8 mouse cellular contexts compared by ENCODE assay signal in the genomic region with DNA sequence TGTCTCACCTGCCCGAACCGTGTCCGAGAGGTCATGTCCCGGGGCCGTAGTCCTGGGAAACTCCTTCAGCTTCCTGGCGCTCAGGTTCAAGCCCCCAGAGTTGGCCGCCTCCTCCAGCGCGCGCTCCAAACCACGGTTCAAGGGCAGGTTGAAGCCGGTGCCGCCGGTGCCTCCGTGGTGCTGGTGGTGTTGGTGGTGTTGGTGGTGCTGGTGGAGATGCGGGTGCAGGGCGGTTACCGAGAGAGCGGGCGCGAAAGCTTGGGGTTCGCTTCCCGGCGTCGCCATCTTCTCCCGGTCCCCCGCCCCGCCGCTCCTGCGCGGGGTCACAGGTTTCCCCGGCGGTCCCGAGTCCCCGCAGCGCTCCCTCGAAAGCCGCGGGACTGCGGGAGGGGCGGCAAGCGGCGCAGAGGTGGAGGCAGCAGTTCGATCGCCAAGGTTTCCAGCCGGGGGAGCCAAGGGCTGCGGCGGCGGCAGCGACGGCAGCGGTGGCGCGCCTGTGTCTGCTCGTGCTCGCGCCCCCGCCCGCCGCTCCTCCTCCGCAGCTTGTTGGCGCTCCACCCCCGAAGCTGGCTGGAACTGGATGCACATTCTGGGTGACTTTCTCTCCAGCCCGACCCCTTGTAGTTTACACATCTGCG. TPM values are rescaled to one million over a fixed set of nuclear protein-coding genes. Genes with fewer than 3 reads are reported as not detected.
DNase-seq lines count a peak whose midpoint lies in the region; ATAC-seq and TF ChIP-seq lines count a peak whose summit lies in the region.

A gene (minus strand): TSS at position 501 of the 638 bp plus-strand sequence.

- peak within 1 kb of the TSS; percentile 87 for H3K9ac ChIP-seq in embryonic facial prominence, embryonic 11.5 days (replicated peaks; ENCODE audit: low read length)
- H3K9ac ChIP-seq in limb, embryonic 14.5 days (ENCODE audit: low read depth, low read length, severe bottlenecking): peak within 1 kb of the TSS; percentile 85
- H3K9ac ChIP-seq in midbrain, embryonic 16.5 days (ENCODE audit: low read depth, low read length): peak within 1 kb of the TSS; percentile 97

- no peaks in the 10 kb centered on the region for H3K27me3 ChIP-seq in embryonic facial prominence, embryonic 11.5 days (ENCODE audit: control insufficient read depth, insufficient read depth, low read length)
- no peaks in the 10 kb centered on the region for H3K27me3 ChIP-seq in kidney, adult 2 months (replicated peaks; ENCODE audit: control insufficient read depth, insufficient read depth, low read length)
- no peaks in the 10 kb centered on the region for H3K27me3 ChIP-seq in limb, embryonic 14.5 days (ENCODE audit: control insufficient read depth, insufficient read depth, low read length)
- no peaks in the 10 kb centered on the region for H3K27me3 ChIP-seq in midbrain, embryonic 16.5 days (ENCODE audit: control insufficient read depth, insufficient read depth, low read depth, low read length)
- no peaks in the 10 kb centered on the region for H3K27me3 ChIP-seq in spleen, adult 2 months (ENCODE audit: control insufficient read depth, insufficient read depth, low read length)

- ATAC-seq in embryonic facial prominence, embryonic 11.5 days (replicated peaks; ENCODE audit: insufficient number of reproducible peaks, low FRiP score, low TSS enrichment, low read depth): peak; percentile 39
- peak; percentile 78 for ATAC-seq in limb, embryonic 14.5 days (ENCODE audit: low FRiP score, low read depth)
- peak; percentile 80 for ATAC-seq in midbrain, embryonic 16.5 days

- no peaks in the 10 kb centered on the region for H3K9me3 ChIP-seq in embryonic facial prominence, embryonic 11.5 days (replicated peaks; ENCODE audit: control insufficient read depth, low read length)
- H3K9me3 ChIP-seq in limb, embryonic 14.5 days (ENCODE audit: control insufficient read depth, low read length): no peaks in the 10 kb centered on the region
- H3K9me3 ChIP-seq in midbrain, embryonic 16.5 days (replicated peaks; ENCODE audit: control insufficient read depth, low read length, poor library complexity, severe bottlenecking): no peaks in the 10 kb centered on the region

- H3K4me3 ChIP-seq in embryonic facial prominence, embryonic 11.5 days (ENCODE audit: low read depth, low read length): peak within 1 kb of the TSS; percentile 90
- H3K4me3 ChIP-seq in kidney, adult 2 months (ENCODE audit: insufficient read depth, low read depth, low read length): peak within 1 kb of the TSS; percentile 87
- peak within 1 kb of the TSS; percentile 81 for H3K4me3 ChIP-seq in limb, embryonic 14.5 days (replicated peaks; ENCODE audit: low read length)
- peak within 1 kb of the TSS; percentile 98 for H3K4me3 ChIP-seq in midbrain, embryonic 16.5 days (ENCODE audit: low read depth, low read length)
- H3K4me3 ChIP-seq in spleen, adult 2 months (ENCODE audit: extremely low read depth, insufficient read depth, insufficient read length): peak within 1 kb of the TSS; percentile 84

- no peaks in the 10 kb centered on the region for H3K36me3 ChIP-seq in embryonic facial prominence, embryonic 11.5 days (replicated peaks; ENCODE audit: control insufficient read depth, insufficient read depth, low read depth, low read length)
- H3K36me3 ChIP-seq in kidney, adult 2 months (ENCODE audit: control insufficient read depth, insufficient read depth, low read length): no peaks in the 10 kb centered on the region
- H3K36me3 ChIP-seq in limb, embryonic 14.5 days (ENCODE audit: control insufficient read depth, insufficient read depth, low read length): no peaks in the 10 kb centered on the region
- peaks cover under 1% of the 10 kb centered on the region; the same call in 1 of the 2 replicates for H3K36me3 ChIP-seq in midbrain, embryonic 16.5 days (ENCODE audit: control insufficient read depth, insufficient read depth, low read length)
- H3K36me3 ChIP-seq in spleen, adult 2 months (ENCODE audit: control insufficient read depth, insufficient read depth, low read length): no peaks in the 10 kb centered on the region

- WGBS in embryonic facial prominence, embryonic 11.5 days: under 1% methylated on average over 54 of the region's 65 CpGs
- under 1% methylated on average over 64 of the region's 65 CpGs for WGBS in kidney, adult 2 months
- WGBS in limb, embryonic 14.5 days: under 1% methylated on average over 52 of the region's 65 CpGs
- under 1% methylated on average over 54 of the region's 65 CpGs for WGBS in midbrain, embryonic 16.5 days
- under 1% methylated on average over 65 of the region's 65 CpGs for WGBS in spleen, adult 2 months

- DNase-seq in 3134 (ENCODE audit: extremely low read depth, insufficient read length, low spot score): peak; percentile 78
- DNase-seq in adrenal gland, postnatal 25 days: peak; percentile 85
- DNase-seq in embryonic facial prominence, embryonic 11.5 days (ENCODE audit: low spot score): peak; percentile 86
- peak; percentile 90 to 91 for DNase-seq in heart, adult 18-20 months
- peak; percentile 91 for DNase-seq in kidney, adult 2 months
- peak; percentile 90 for DNase-seq in limb, embryonic 14.5 days (ENCODE audit: low spot score)
- peak; percentile 63 to 81 for DNase-seq in spleen, adult 2 months (ENCODE audit: low read depth in 1 of 2, low spot score in 2 of 2)

- no peak for TF ChIP-seq CTCF in kidney, adult 2 months (conservative IDR thresholded peaks at IDR 0.05; ENCODE audit: insufficient read depth, insufficient read length, low read depth, low read length)
- no peak for TF ChIP-seq CTCF in spleen, adult 2 months (IDR thresholded peaks at IDR 0.05; ENCODE audit: extremely low read depth, insufficient read depth, insufficient read length, insufficient replicate concordance)

- peak within 1 kb of the TSS; percentile 65 for H3K27ac ChIP-seq in embryonic facial prominence, embryonic 11.5 days (replicated peaks; ENCODE audit: low read depth, low read length)
- H3K27ac ChIP-seq in kidney, adult 2 months (ENCODE audit: insufficient read depth, low read depth, low read length): peak within 1 kb of the TSS; percentile 63
- H3K27ac ChIP-seq in limb, embryonic 14.5 days (replicated peaks; ENCODE audit: low read depth, low read length): peak within 1 kb of the TSS; percentile 79
- peak within 1 kb of the TSS; percentile 96 for H3K27ac ChIP-seq in midbrain, embryonic 16.5 days (ENCODE audit: low read length)
- H3K27ac ChIP-seq in spleen, adult 2 months (ENCODE audit: insufficient read depth, low read length): peak within 1 kb of the TSS; percentile 99

- peak within 1 kb of the TSS; percentile 85 for H3K4me2 ChIP-seq in embryonic facial prominence, embryonic 11.5 days (ENCODE audit: low read depth, low read length)
- peak within 1 kb of the TSS; percentile 58 for H3K4me2 ChIP-seq in limb, embryonic 14.5 days (replicated peaks; ENCODE audit: low read depth, low read length, severe bottlenecking)
- H3K4me2 ChIP-seq in midbrain, embryonic 16.5 days (ENCODE audit: low read length): peak within 1 kb of the TSS; percentile 92

- 0 out of 2 replicates have a peak, but pooled peaks cover 2% of the 10 kb centered on the region for H3K4me1 ChIP-seq in embryonic facial prominence, embryonic 11.5 days (ENCODE audit: control insufficient read depth, insufficient read depth, low read length)
- H3K4me1 ChIP-seq in kidney, adult 2 months (ENCODE audit: control insufficient read depth, insufficient read depth, low read length): peaks cover 12% of the 10 kb centered on the region; the same call in 1 of the 2 replicates
- 0 out of 2 replicates have a peak, but pooled peaks cover 5% of the 10 kb centered on the region for H3K4me1 ChIP-seq in limb, embryonic 14.5 days (ENCODE audit: control insufficient read depth, insufficient read depth, low read length)
- H3K4me1 ChIP-seq in midbrain, embryonic 16.5 days (ENCODE audit: control insufficient read depth, insufficient read depth, low read length): peaks cover 29% of the 10 kb centered on the region
- H3K4me1 ChIP-seq in spleen, adult 2 months (ENCODE audit: control insufficient read depth, insufficient read depth, insufficient read length): peaks cover 16% of the 10 kb centered on the region; the same call in 1 of the 2 replicates

- peak; percentile 8 for TF ChIP-seq POLR2A in kidney, adult 2 months (IDR thresholded peaks at IDR 0.05; ENCODE audit: low read depth, low read length)
- no peak for TF ChIP-seq POLR2A in limb, embryonic 14.5 days (IDR thresholded peaks at IDR 0.05; ENCODE audit: borderline replicate concordance, extremely low read depth, insufficient read depth, insufficient read length)
- peak; percentile 43 for TF ChIP-seq POLR2A in spleen, adult 2 months (IDR thresholded peaks at IDR 0.05; ENCODE audit: low read depth, low read length)

RNA-seq across cellular contexts. Expression of the gene that starts here (rescaled TPM):
- total RNA-seq in adrenal gland, postnatal 25 days (2021): 11.7 and 20.5 TPM in 2 replicates
- 10.1 and 10.4 TPM in 2 replicates for polyA plus RNA-seq in embryonic facial prominence, embryonic 11.5 days (2014; fragmentation: Nextera tagmentation; extraction: Ambion mirVana)
- 10 to 100 TPM; 11.8 to 14.3 TPM for total RNA-seq in heart, adult 18-20 months (2021)
- polyA plus RNA-seq in kidney, adult 2 months (2012; rRNA removed): 8.2 and 8.4 TPM in 2 replicates
- polyA plus RNA-seq in limb, embryonic 14.5 days (2012; rRNA removed): 13.0 and 13.3 TPM in 2 replicates
- 15.2 and 17.0 TPM in 2 replicates for polyA plus RNA-seq in limb, embryonic 14.5 days (2014; fragmentation: Nextera tagmentation; extraction: Ambion mirVana)
- polyA plus RNA-seq in midbrain, embryonic 16.5 days (2015; fragmentation: Nextera tagmentation; extraction: Ambion mirVana): 19.7 and 19.9 TPM in 2 replicates
- polyA plus RNA-seq in spleen, adult 2 months (2012; rRNA removed): 11.5 and 15.7 TPM in 2 replicates

Comparison
In these comparisons a context has a peak if more than half of its experiments do, and no peak if none do; other contexts are left out.
1. Peak in every context shown above with its lines: DNase-seq, ATAC-seq, H3K4me3 ChIP-seq and H3K27ac ChIP-seq.